Mouse (Mus musculus) intestine, postnatal 0 days (tissue): Measurements from ENCODE around the gene Nmu. TPM values are rescaled to one million over a fixed set of nuclear protein-coding genes. Genes with fewer than 3 reads are reported as not detected.

Experiments
- ATAC-seq: fragments of 200-750 bp; cut with Nextera tagmentation; 2 replicates; pipeline ENCODE4 v1.8.0; 2017; ENCODE audit warnings: mild to moderate bottlenecking, moderate TSS enrichment, moderate library complexity
- H3K27ac ChIP-seq: fragments of 300-500 bp; sonication (generic); 2 replicates; pipeline ENCODE4 v1.5.1; 2014; ENCODE audit warnings: mild to moderate bottlenecking, low read depth, low read length, moderate library complexity
- H3K27me3 ChIP-seq: fragments of 300-500 bp; sonication (generic); replicated peaks from 2 replicates; pipeline ENCODE4 v1.6.1; 2014; ENCODE audit warnings: low read length, mixed read lengths; ENCODE audit not compliant: control insufficient read depth, insufficient read depth
- H3K36me3 ChIP-seq: fragments of 300-500 bp; sonication (generic); 2 replicates; pipeline ENCODE4 v1.6.1; 2014; ENCODE audit warnings: mild to moderate bottlenecking, moderate library complexity; ENCODE audit not compliant: control insufficient read depth, insufficient read depth
- H3K4me1 ChIP-seq: fragments of 300-500 bp; sonication (generic); replicated peaks from 2 replicates; pipeline ENCODE4 v1.6.1; 2014; ENCODE audit warnings: antibody characterized with exemption, low read length, mixed read lengths; ENCODE audit not compliant: control insufficient read depth, insufficient read depth
- H3K4me2 ChIP-seq: fragments of 300-500 bp; sonication (generic); replicated peaks from 2 replicates; pipeline ENCODE4 v1.6.1; 2014; ENCODE audit warnings: low read depth, mild to moderate bottlenecking, moderate library complexity
- H3K4me3 ChIP-seq: fragments of 300-500 bp; sonication (generic); 2 replicates; pipeline ENCODE4 v1.5.1; 2014; ENCODE audit warnings: low read depth, low read length
- H3K9ac ChIP-seq: fragments of 300-500 bp; sonication (generic); 2 replicates; pipeline ENCODE4 v1.6.1; 2014; ENCODE audit warnings: mild to moderate bottlenecking, low read depth, low read length
- H3K9me3 ChIP-seq: fragments of 300-500 bp; sonication (generic); 2 replicates; pipeline ENCODE4 v1.6.1; 2016; ENCODE audit warnings: mixed run types; ENCODE audit not compliant: control insufficient read depth
- CTCF ChIP-seq: sonication (generic); IDR thresholded peaks from 2 replicates; pipeline ENCODE4 v1.5.1; 2016; ENCODE audit warnings: low read depth, mild to moderate bottlenecking, control low read depth, antibody characterized with exemption, moderate library complexity
- WGBS: fragments of 180-500 bp; shearing (Covaris S2); extraction: QIAGEN DNeasy Blood & Tissue Kit; methylation state at CpG from one replicate; pipeline ENCODE4 v1.1.7; 2014; 5-methylcytosine and 5-hydroxymethylcytosine counted together
- polyA plus RNA-seq: library from polyadenylated mRNA; unstranded; fragments of >200 nt; fragmentation: Nextera tagmentation; extraction: Ambion mirVana; gene quantifications from 2 replicates; pipeline ENCODE4 v1.2.1, GENCODE M21; 2015

Gene Nmu
- 5.8 and 7.3 TPM in 2 replicates for polyA plus RNA-seq

- Histone ChIP-seq H3K27me3 (peaks cover 15% of the 10 kb centered on the region), H3K4me2 (peak within 1 kb of the TSS; percentile 60), H3K9ac (no peak within 1 kb of the TSS), H3K9me3 (no peaks in the 10 kb centered on the region), H3K27ac (no peak within 1 kb of the TSS), H3K4me1 (no peaks in the 10 kb centered on the region), H3K36me3 (no peaks in the 10 kb centered on the region), H3K4me3 (peak within 1 kb of the TSS; percentile 29)
- ATAC-seq: no peak
- TF ChIP-seq CTCF: no peak
- WGBS: 5% methylated on average over 35 of the region's 35 CpGs
These were observed at the start of gene Nmu for GRCm38 (mm10) chr5:76363453-76364104. Nmu (minus strand) TSS chr5:76363788.

- H3K4me3 ChIP-seq: no peak overlapping the region
- no peak for ATAC-seq
- H3K36me3 ChIP-seq: no peaks in the 10 kb centered on the region
- no peak overlapping the region for H3K4me2 ChIP-seq
- TF ChIP-seq CTCF: no peak
- 78% methylated on average over 4 of the region's 4 CpGs for WGBS
- H3K4me1 ChIP-seq: no peaks in the 10 kb centered on the region
- H3K9me3 ChIP-seq: no peaks in the 10 kb centered on the region
- no peak overlapping the region for H3K9ac ChIP-seq
- no peak overlapping the region for H3K27ac ChIP-seq
- no peaks in the 10 kb centered on the region for H3K27me3 ChIP-seq
These were observed 48.1 kb upstream of the Nmu start for GRCm38 (mm10) chr5:76411697-76412096.

GRCm38 (mm10) chr5:76394382-76394781 lies 30.8 kb upstream of the Nmu start:
- ATAC-seq: no peak
- H3K36me3 ChIP-seq: no peaks in the 10 kb centered on the region
- no peak overlapping the region for H3K4me2 ChIP-seq
- no peak overlapping the region for H3K9ac ChIP-seq
- no peak overlapping the region for H3K4me3 ChIP-seq
- TF ChIP-seq CTCF: no peak
- peaks cover 4% of the 10 kb centered on the region; the same call in 1 of the 2 replicates for H3K4me1 ChIP-seq
- 89% methylated on average over 5 of the region's 5 CpGs for whole genome bisulfite sequencing
- H3K27me3 ChIP-seq: no peaks in the 10 kb centered on the region
- H3K27ac ChIP-seq: no peak overlapping the region
- no peaks in the 10 kb centered on the region for H3K9me3 ChIP-seq

- Histone ChIP-seq H3K4me3 (no peak overlapping the region), H3K27me3 (no peaks in the 10 kb centered on the region), H3K4me2 (peak overlapping the region; percentile 30), H3K27ac (peak overlapping the region; percentile 60), H3K36me3 (no peaks in the 10 kb centered on the region), H3K4me1 (peaks cover 4% of the 10 kb centered on the region; the same call in 1 of the 2 replicates), H3K9ac (no peak overlapping the region), H3K9me3 (no peaks in the 10 kb centered on the region)
- ATAC-seq: peak; percentile 86
- WGBS: 42% methylated on average over 10 of the region's 10 CpGs
- TF ChIP-seq CTCF: no peak
These were observed 25.6 kb upstream of the Nmu start for GRCm38 (mm10) chr5:76389041-76389795.

- Histone ChIP-seq H3K4me2 (peak overlapping the region; percentile 30; the same call in 1 of the 2 replicates), H3K27ac (no peak overlapping the region), H3K4me1 (peaks cover 4% of the 10 kb centered on the region; the same call in 1 of the 2 replicates), H3K4me3 (no peak overlapping the region), H3K9ac (no peak overlapping the region), H3K36me3 (no peaks in the 10 kb centered on the region), H3K9me3 (no peaks in the 10 kb centered on the region), H3K27me3 (no peaks in the 10 kb centered on the region)
- ATAC-seq: peak; percentile 88
- 31% methylated on average over 2 of the region's 2 CpGs for WGBS
- TF ChIP-seq CTCF: no peak
These were observed 24.9 kb upstream of the Nmu start for GRCm38 (mm10) chr5:76388474-76388873.

GRCm38 (mm10) chr5:76383673-76384072 lies 20.1 kb upstream of the Nmu start:
- Histone ChIP-seq H3K27me3 (no peaks in the 10 kb centered on the region), H3K9ac (no peak overlapping the region), H3K4me2 (no peak overlapping the region), H3K9me3 (no peaks in the 10 kb centered on the region), H3K4me3 (no peak overlapping the region), H3K4me1 (no peaks in the 10 kb centered on the region), H3K27ac (no peak overlapping the region), H3K36me3 (no peaks in the 10 kb centered on the region)
- no peak for ATAC-seq
- 87% methylated on average over 6 of the region's 6 CpGs for WGBS
- no peak for TF ChIP-seq CTCF
